Mouse (Mus musculus): ENCODE measurements around the gene Zfhx3.

DNA sequence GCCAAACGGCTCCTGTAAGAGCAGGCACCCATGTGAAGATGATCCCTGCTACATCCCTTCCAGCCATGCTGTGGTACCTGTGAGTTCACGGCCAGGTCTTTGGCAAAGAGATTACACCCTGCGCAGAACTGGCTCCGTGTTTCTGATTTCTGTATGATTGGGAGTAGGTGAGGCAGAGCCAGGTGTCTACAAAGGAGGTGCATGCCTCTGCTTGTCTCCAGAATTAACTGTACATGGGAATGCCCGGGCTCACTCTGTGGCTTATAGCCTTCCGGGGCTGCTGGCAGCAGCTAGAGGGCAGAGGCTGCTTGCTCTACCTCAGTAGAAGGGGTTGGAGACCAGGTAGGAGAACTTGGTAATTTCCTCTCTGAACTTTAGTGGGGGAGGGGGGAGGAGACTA lies 823.7 kb downstream of the Zfhx3 start:
- TF ChIP-seq CTCF (IDR thresholded peaks at IDR 0.05; ENCODE audit: low read depth, low read length) (no peak), POLR2A (IDR thresholded peaks at IDR 0.05; ENCODE audit: borderline replicate concordance, low read depth, low read length) (no peak)
